Mouse (Mus musculus): ENCODE measurements at regions not wholly inside any gene's neighbourhood (a gene's known extent, or its start where the extent isn't known, plus 50 kb on each side); places are given as distances from the start of the nearest gene placed in this dataset.

- Histone ChIP-seq H3K27me3 (ENCODE audit: control insufficient read depth, insufficient read depth, low read length) (no peaks in the 10 kb centered on the region), H3K4me3 (ENCODE audit: low read depth, low read length) (no peak overlapping the region), H3K27ac (ENCODE audit: insufficient read depth, low read depth, low read length) (no peak overlapping the region), H3K4me1 (ENCODE audit: control insufficient read depth, insufficient read depth, insufficient read length, low read length) (no peaks in the 10 kb centered on the region), H3K36me3 (ENCODE audit: control insufficient read depth, insufficient read depth, low read length) (no peaks in the 10 kb centered on the region)
- TF ChIP-seq POLR2A (IDR thresholded peaks at IDR 0.05; ENCODE audit: low read depth, low read length), result no peak
- TF ChIP-seq CTCF (IDR thresholded peaks at IDR 0.05; ENCODE audit: extremely low read depth, insufficient read length, insufficient replicate concordance, low read depth, low read length), result no peak
- 71% methylated on average over 12 of the region's 12 CpGs for WGBS
Observed at GRCm38 (mm10) chr15:63648142-63648989, 196.6 kb downstream of the Gsdmc2 start.

- no peaks in the 10 kb centered on the region for H3K4me1 ChIP-seq (ENCODE audit: control insufficient read depth, insufficient read depth, insufficient read length, low read length)
- H3K27me3 ChIP-seq (ENCODE audit: control insufficient read depth, insufficient read depth, low read length), result no peaks in the 10 kb centered on the region
- TF ChIP-seq POLR2A (IDR thresholded peaks at IDR 0.05; ENCODE audit: low read depth, low read length) (no peak), CTCF (IDR thresholded peaks at IDR 0.05; ENCODE audit: extremely low read depth, insufficient read length, insufficient replicate concordance, low read depth, low read length) (no peak)
- H3K27ac ChIP-seq (ENCODE audit: insufficient read depth, low read depth, low read length), result no peak overlapping the region
- no peak overlapping the region for H3K4me3 ChIP-seq (ENCODE audit: low read depth, low read length)
- H3K36me3 ChIP-seq (ENCODE audit: control insufficient read depth, insufficient read depth, low read length), result no peaks in the 10 kb centered on the region
Observed at GRCm38 (mm10) chr15:63624814-63625213, 220.2 kb downstream of the Gsdmc2 start.

DNA sequence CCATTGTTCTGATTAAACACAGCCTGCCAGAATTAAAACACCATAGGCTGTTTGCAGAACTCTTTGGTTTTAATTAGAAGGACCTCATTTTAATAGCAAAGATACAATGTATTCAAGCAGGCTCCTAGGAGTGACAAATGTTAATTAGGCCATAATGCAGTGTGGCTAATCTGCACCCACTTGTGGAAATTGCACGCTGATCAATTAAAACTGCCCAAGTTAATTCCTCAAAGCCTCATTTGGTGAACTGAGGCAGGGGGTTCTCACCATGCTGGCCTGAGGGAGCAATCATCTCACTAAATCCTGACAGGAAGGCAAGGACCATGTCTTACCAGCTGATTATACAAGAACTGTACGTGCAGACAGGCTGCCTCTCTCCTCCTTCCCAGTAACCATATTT lies 220.7 kb downstream of the Gsdmc2 start:
- Histone ChIP-seq H3K4me3 (ENCODE audit: low read depth, low read length) (no peak overlapping the region), H3K27me3 (ENCODE audit: control insufficient read depth, insufficient read depth, low read length) (no peaks in the 10 kb centered on the region), H3K36me3 (ENCODE audit: control insufficient read depth, insufficient read depth, low read length) (no peaks in the 10 kb centered on the region), H3K4me1 (ENCODE audit: control insufficient read depth, insufficient read depth, insufficient read length, low read length) (no peaks in the 10 kb centered on the region), H3K27ac (ENCODE audit: insufficient read depth, low read depth, low read length) (no peak overlapping the region)
- 78% methylated on average over 2 of the region's 2 CpGs for WGBS
- TF ChIP-seq CTCF (IDR thresholded peaks at IDR 0.05; ENCODE audit: extremely low read depth, insufficient read length, insufficient replicate concordance, low read depth, low read length) (no peak), POLR2A (IDR thresholded peaks at IDR 0.05; ENCODE audit: low read depth, low read length) (no peak)

GRCm38 (mm10) chr15:63616506-63617208 lies 228.3 kb downstream of the Gsdmc2 start:
- 64% methylated on average over 8 of the region's 8 CpGs for WGBS
- Histone ChIP-seq H3K4me3 (ENCODE audit: low read depth, low read length) (no peak overlapping the region), H3K36me3 (ENCODE audit: control insufficient read depth, insufficient read depth, low read length) (no peaks in the 10 kb centered on the region), H3K4me1 (ENCODE audit: control insufficient read depth, insufficient read depth, insufficient read length, low read length) (no peaks in the 10 kb centered on the region), H3K27me3 (ENCODE audit: control insufficient read depth, insufficient read depth, low read length) (no peaks in the 10 kb centered on the region), H3K27ac (ENCODE audit: insufficient read depth, low read depth, low read length) (no peak overlapping the region)
- no peak for TF ChIP-seq POLR2A (IDR thresholded peaks at IDR 0.05; ENCODE audit: low read depth, low read length)
- no peak for TF ChIP-seq CTCF (IDR thresholded peaks at IDR 0.05; ENCODE audit: extremely low read depth, insufficient read length, insufficient replicate concordance, low read depth, low read length)

GRCm38 (mm10) chr15:63614191-63614590 lies 230.8 kb downstream of the Gsdmc2 start:
- Histone ChIP-seq H3K27ac (ENCODE audit: insufficient read depth, low read depth, low read length) (no peak overlapping the region), H3K36me3 (ENCODE audit: control insufficient read depth, insufficient read depth, low read length) (no peaks in the 10 kb centered on the region), H3K27me3 (ENCODE audit: control insufficient read depth, insufficient read depth, low read length) (no peaks in the 10 kb centered on the region), H3K4me1 (ENCODE audit: control insufficient read depth, insufficient read depth, insufficient read length, low read length) (no peaks in the 10 kb centered on the region), H3K4me3 (ENCODE audit: low read depth, low read length) (no peak overlapping the region)
- TF ChIP-seq CTCF (IDR thresholded peaks at IDR 0.05; ENCODE audit: extremely low read depth, insufficient read length, insufficient replicate concordance, low read depth, low read length) (no peak), POLR2A (IDR thresholded peaks at IDR 0.05; ENCODE audit: low read depth, low read length) (no peak)
- 80% methylated on average over 2 of the region's 2 CpGs for WGBS

GRCm38 (mm10) chr15:63613120-63613519 lies 231.9 kb downstream of the Gsdmc2 start:
- no peak overlapping the region for H3K27ac ChIP-seq (ENCODE audit: insufficient read depth, low read depth, low read length)
- no peaks in the 10 kb centered on the region for H3K36me3 ChIP-seq (ENCODE audit: control insufficient read depth, insufficient read depth, low read length)
- 61% methylated on average over 1 of the region's 1 CpGs for WGBS
- H3K27me3 ChIP-seq (ENCODE audit: control insufficient read depth, insufficient read depth, low read length), result no peaks in the 10 kb centered on the region
- no peaks in the 10 kb centered on the region for H3K4me1 ChIP-seq (ENCODE audit: control insufficient read depth, insufficient read depth, insufficient read length, low read length)
- TF ChIP-seq POLR2A (IDR thresholded peaks at IDR 0.05; ENCODE audit: low read depth, low read length), result no peak
- TF ChIP-seq CTCF (IDR thresholded peaks at IDR 0.05; ENCODE audit: extremely low read depth, insufficient read length, insufficient replicate concordance, low read depth, low read length), result no peak
- H3K4me3 ChIP-seq (ENCODE audit: low read depth, low read length), result no peak overlapping the region

DNA sequence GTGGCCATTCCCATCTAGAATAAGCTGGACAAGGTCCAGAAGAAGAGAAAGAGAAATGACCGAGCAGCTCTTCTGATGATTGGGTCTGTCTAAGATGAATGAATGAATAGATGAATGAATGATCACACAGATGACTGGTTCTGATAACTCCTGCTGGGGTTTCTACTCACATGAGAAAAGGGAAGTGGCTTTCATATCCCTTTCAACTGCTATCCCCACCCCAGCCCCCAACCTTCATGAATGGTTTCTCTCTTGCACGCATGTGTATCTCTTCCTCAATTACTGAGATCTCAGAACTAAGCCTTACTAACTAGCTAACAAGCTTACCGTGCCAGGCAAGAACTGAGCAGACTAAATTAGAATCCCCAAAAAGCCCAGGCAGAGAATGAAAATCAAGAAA lies 233.8 kb downstream of the Gsdmc2 start:
- Histone ChIP-seq H3K36me3 (ENCODE audit: control insufficient read depth, insufficient read depth, low read length) (no peaks in the 10 kb centered on the region), H3K27me3 (ENCODE audit: control insufficient read depth, insufficient read depth, low read length) (no peaks in the 10 kb centered on the region), H3K4me1 (ENCODE audit: control insufficient read depth, insufficient read depth, insufficient read length, low read length) (no peaks in the 10 kb centered on the region), H3K4me3 (ENCODE audit: low read depth, low read length) (no peak overlapping the region), H3K27ac (ENCODE audit: insufficient read depth, low read depth, low read length) (no peak overlapping the region)
- WGBS, result 83% methylated on average over 3 of the region's 3 CpGs
- TF ChIP-seq CTCF (IDR thresholded peaks at IDR 0.05; ENCODE audit: extremely low read depth, insufficient read length, insufficient replicate concordance, low read depth, low read length), result no peak
- TF ChIP-seq POLR2A (IDR thresholded peaks at IDR 0.05; ENCODE audit: low read depth, low read length), result no peak

Measured in small intestine, adult 2 months (tissue).